In genomic region chr10:60821736-60822358, GRCm38 (mm10) we compare ENCODE assay signal across 10 mouse cellular contexts. TPM values are rescaled to one million over a fixed set of nuclear protein-coding genes. Genes with fewer than 3 reads are reported as not detected.
DNase-seq lines count a peak whose midpoint lies in the region; ATAC-seq and TF ChIP-seq lines count a peak whose summit lies in the region.
"Had no signal": no experiment of that assay in that cellular context is flagged by ENCODE, and none has a peak within 500 bp of the region (broad histone marks: within the 10 kb centered on the region; RNA-seq: fewer than 3 reads in every experiment).

No protein-coding gene starts in this region.

- peaks cover 24% of the 10 kb centered on the region for H3K4me1 ChIP-seq in forebrain, embryonic 13.5 days
- H3K4me1 ChIP-seq in forebrain, embryonic 16.5 days (replicated peaks; ENCODE audit: control insufficient read depth, insufficient read depth, low read length): peaks cover 16% of the 10 kb centered on the region
- peaks cover 73% of the 10 kb centered on the region for H3K4me1 ChIP-seq in cerebellum, adult 2 months (ENCODE audit: control insufficient read depth, insufficient read depth, low read length)
- peaks cover 29% of the 10 kb centered on the region for H3K4me1 ChIP-seq in hindbrain, postnatal 0 days (ENCODE audit: insufficient read depth, low read length)
- 0 out of 2 replicates have a peak, but pooled peaks cover 2% of the 10 kb centered on the region for H3K4me1 ChIP-seq in thymus, adult 2 months (replicated peaks; ENCODE audit: control insufficient read depth, insufficient read depth, low read length)

- no peaks in the 10 kb centered on the region for H3K36me3 ChIP-seq in forebrain, embryonic 13.5 days (ENCODE audit: poor library complexity, severe bottlenecking)
- H3K36me3 ChIP-seq in forebrain, embryonic 16.5 days (ENCODE audit: control insufficient read depth, insufficient read depth): no peaks in the 10 kb centered on the region
- no peaks in the 10 kb centered on the region for H3K36me3 ChIP-seq in hindbrain, postnatal 0 days (ENCODE audit: insufficient read depth, low read length)
- no peaks in the 10 kb centered on the region for H3K36me3 ChIP-seq in thymus, adult 2 months (ENCODE audit: control insufficient read depth, insufficient read depth, low read length)

- intact Hi-C loops in left cerebral cortex, postnatal 4 days (cut with DNase I): no loop called here

- 37% methylated on average over 7 of the region's 7 CpGs for WGBS in forebrain, embryonic 13.5 days
- 40% methylated on average over 7 of the region's 7 CpGs for WGBS in forebrain, embryonic 16.5 days
- WGBS in cerebellum, adult 2 months: 6% methylated on average over 7 of the region's 7 CpGs
- WGBS in hindbrain, postnatal 0 days: 30% methylated on average over 7 of the region's 7 CpGs
- WGBS in thymus, adult 2 months: 89% methylated on average over 7 of the region's 7 CpGs

- no peak for ATAC-seq in forebrain, embryonic 13.5 days
- ATAC-seq in forebrain, embryonic 16.5 days: no peak
- peak; percentile 13; the same call in 1 of the 2 replicates for ATAC-seq in hindbrain, postnatal 0 days

- no peak for TF ChIP-seq CTCF in cerebellum, adult 2 months (IDR thresholded peaks at IDR 0.05; ENCODE audit: borderline replicate concordance, insufficient read depth, low read depth, low read length)
- no peak for TF ChIP-seq CTCF in hindbrain, postnatal 0 days (IDR thresholded peaks at IDR 0.05; ENCODE audit: low read depth)
- no peak for TF ChIP-seq CTCF in thymus, adult 2 months (IDR thresholded peaks at IDR 0.05; ENCODE audit: borderline replicate concordance, control insufficient read depth, extremely low read depth, insufficient read depth, low read length, poor library complexity)

- DNase-seq in left cerebral cortex, postnatal 4 days: peak; percentile 92
- DNase-seq in left cerebral cortex, adult 8-10 months (ENCODE audit: low spot score in 2 of 2): no peak
- peak; percentile 90 to 94 for DNase-seq in cerebellum, adult 2 months
- DNase-seq in hindbrain, postnatal 0 days (ENCODE audit: low spot score): peak; percentile 74
- DNase-seq in thymus, adult 2 months: no peak
- DNase-seq in thymus, adult 18-20 months: no peak
- DNase-seq: B cell, adult 2 months; lung, embryonic 14.5 days had no signal

- 0 out of 2 replicates have a peak, but pooled peaks cover 5% of the 10 kb centered on the region for H3K27me3 ChIP-seq in forebrain, embryonic 13.5 days
- no peaks in the 10 kb centered on the region for H3K27me3 ChIP-seq in forebrain, embryonic 16.5 days (replicated peaks; ENCODE audit: control insufficient read depth, insufficient read depth, low read length)
- H3K27me3 ChIP-seq in cerebellum, adult 2 months (ENCODE audit: control insufficient read depth, insufficient read depth, low read length): no peaks in the 10 kb centered on the region
- H3K27me3 ChIP-seq in hindbrain, postnatal 0 days (ENCODE audit: insufficient read depth, low read length): no peaks in the 10 kb centered on the region
- no peaks in the 10 kb centered on the region; the same call in 1 of the 2 replicates for H3K27me3 ChIP-seq in thymus, adult 2 months (ENCODE audit: control insufficient read depth, insufficient read depth, low read length)

- H3K9ac ChIP-seq in forebrain, embryonic 13.5 days: 0 out of 2 replicates have a peak overlapping the region, but pooled peaks have one; percentile 12
- H3K9ac ChIP-seq in forebrain, embryonic 16.5 days (replicated peaks; ENCODE audit: low read depth, low read length): no peak overlapping the region
- no peak overlapping the region for H3K9ac ChIP-seq in hindbrain, postnatal 0 days (replicated peaks; ENCODE audit: low read length)
- H3K9ac ChIP-seq: lung, embryonic 14.5 days had no signal

- no peak for TF ChIP-seq POLR2A in cerebellum, adult 2 months (IDR thresholded peaks at IDR 0.05; ENCODE audit: borderline replicate concordance, insufficient read depth, low read length)
- no peak for TF ChIP-seq POLR2A in thymus, adult 2 months (IDR thresholded peaks at IDR 0.05; ENCODE audit: control insufficient read depth, extremely low read depth, insufficient read depth, low read length, poor library complexity)

- H3K27ac ChIP-seq in forebrain, embryonic 13.5 days: peak overlapping the region; percentile 48
- no peak overlapping the region for H3K27ac ChIP-seq in forebrain, embryonic 16.5 days (ENCODE audit: low read length)
- H3K27ac ChIP-seq in cerebellum, adult 2 months (ENCODE audit: insufficient read depth, low read length): peak overlapping the region; percentile 69
- peak overlapping the region; percentile 36; the same call in 1 of the 2 replicates for H3K27ac ChIP-seq in hindbrain, postnatal 0 days
- H3K27ac ChIP-seq in thymus, adult 2 months (ENCODE audit: control insufficient read depth, insufficient read depth, low read length): no peak overlapping the region

- H3K4me2 ChIP-seq in forebrain, embryonic 13.5 days: no peak overlapping the region
- no peak overlapping the region for H3K4me2 ChIP-seq in forebrain, embryonic 16.5 days (ENCODE audit: low read length)
- no peak overlapping the region for H3K4me2 ChIP-seq in hindbrain, postnatal 0 days (ENCODE audit: low read depth, low read length)
- H3K4me2 ChIP-seq: lung, embryonic 14.5 days had no signal

- no peak overlapping the region for H3K4me3 ChIP-seq in forebrain, embryonic 13.5 days
- H3K4me3 ChIP-seq in forebrain, embryonic 16.5 days (replicated peaks; ENCODE audit: low read length): no peak overlapping the region
- H3K4me3 ChIP-seq in cerebellum, adult 2 months (replicated peaks; ENCODE audit: insufficient read depth, low read depth, low read length): no peak overlapping the region
- no peak overlapping the region for H3K4me3 ChIP-seq in hindbrain, postnatal 0 days (ENCODE audit: low read length)
- no peak overlapping the region for H3K4me3 ChIP-seq in thymus, adult 2 months (ENCODE audit: control insufficient read depth, insufficient read depth, low read length)

- no peaks in the 10 kb centered on the region for H3K9me3 ChIP-seq in forebrain, embryonic 13.5 days (replicated peaks)
- no peaks in the 10 kb centered on the region for H3K9me3 ChIP-seq in forebrain, embryonic 16.5 days (ENCODE audit: control insufficient read depth, low read length)
- no peaks in the 10 kb centered on the region for H3K9me3 ChIP-seq in hindbrain, postnatal 0 days (ENCODE audit: low read length)

RNA-seq across cellular contexts. Expression of gene Unc5b, which starts 9.5 kb away (rescaled TPM):
- 2.3 and 2.8 TPM in 2 replicates for polyA plus RNA-seq in forebrain, embryonic 13.5 days (2015; fragmentation: Nextera tagmentation; extraction: Ambion mirVana)
- 2.2 and 2.6 TPM in 2 replicates for polyA plus RNA-seq in forebrain, embryonic 16.5 days (2015; fragmentation: Nextera tagmentation; extraction: Ambion mirVana)
- total RNA-seq in left cerebral cortex, postnatal 4 days (2021): 1 to 10 TPM; 7.2 to 9.1 TPM
- total RNA-seq in left cerebral cortex, adult 8-10 months (2022): 10 to 100 TPM; 14.5 to 16.4 (median 15.3) TPM
- polyA plus RNA-seq in cerebellum, adult 2 months (2012; rRNA removed): 44.4 and 44.8 TPM in 2 replicates
- total RNA-seq in hindbrain, postnatal 0 days (2014; rRNA removed): 25.7 and 27.3 TPM in 2 replicates
- polyA plus RNA-seq in hindbrain, postnatal 0 days (2015; fragmentation: Nextera tagmentation; extraction: Ambion mirVana): 1.8 TPM in 2 replicates
- polyA plus RNA-seq in thymus, adult 2 months (2012; rRNA removed): 3.6 and 4.0 TPM in 2 replicates

Comparison
In these comparisons a context has a peak if more than half of its experiments do, and no peak if none do; other contexts are left out.
1. H3K27ac ChIP-seq: peak in forebrain, embryonic 13.5 days (single experiment), cerebellum, adult 2 months (single experiment) and hindbrain, postnatal 0 days (single experiment); none in forebrain, embryonic 16.5 days (single experiment) and thymus, adult 2 months (single experiment).
2. DNase-seq: peak in left cerebral cortex, postnatal 4 days (single experiment), cerebellum, adult 2 months (2 of 2) and hindbrain, postnatal 0 days (single experiment); none in left cerebral cortex, adult 8-10 months (0 of 2), thymus, adult 2 months (single experiment) and thymus, adult 18-20 months (0 of 2).